Mouse (Mus musculus) lung, embryonic 14.5 days (tissue): ENCODE measurements at regions not wholly inside any gene's neighbourhood (a gene's known extent, or its start where the extent isn't known, plus 50 kb on each side); places are given as distances from the start of the nearest gene placed in this dataset.

Experiments used
- ATAC-seq: fragments of 200-750 bp; cut with Nextera tagmentation; 2 replicates; pipeline ENCODE4 v1.8.0; 2017; ENCODE audit warnings: mild to moderate bottlenecking, moderate TSS enrichment, moderate library complexity; ENCODE audit not compliant: insufficient read depth
- DNase-seq: peaks from one replicate; pipeline ENCODE4 v3.0.0-alpha.2; 2015
- H3K27ac ChIP-seq: fragments of 300-500 bp; sonication (generic); 2 replicates; pipeline ENCODE4 v1.5.1; 2014; ENCODE audit warnings: low read depth, mild to moderate bottlenecking, moderate library complexity
- H3K27me3 ChIP-seq: fragments of 300-500 bp; sonication (generic); 2 replicates; pipeline ENCODE4 v1.6.1; 2014; ENCODE audit warnings: low read length, control low read depth; ENCODE audit not compliant: insufficient read depth
- H3K36me3 ChIP-seq: fragments of 300-500 bp; sonication (generic); 2 replicates; pipeline ENCODE4 v1.6.1; 2014; ENCODE audit warnings: control low read depth; ENCODE audit not compliant: insufficient read depth
- H3K4me1 ChIP-seq: fragments of 300-500 bp; sonication (generic); 2 replicates; pipeline ENCODE4 v1.6.1; 2014; ENCODE audit warnings: antibody characterized with exemption, control low read depth; ENCODE audit not compliant: insufficient read depth
- H3K4me2 ChIP-seq: fragments of 300-500 bp; sonication (generic); 2 replicates; pipeline ENCODE4 v1.6.1; 2014; ENCODE audit warnings: mild to moderate bottlenecking
- H3K4me3 ChIP-seq: fragments of 300-500 bp; sonication (generic); 2 replicates; pipeline ENCODE4 v1.5.1; 2014; ENCODE audit warnings: low read depth, low read length
- H3K9ac ChIP-seq: fragments of 300-500 bp; sonication (generic); 2 replicates; pipeline ENCODE4 v1.6.1; 2014
- H3K9me3 ChIP-seq: fragments of 300-500 bp; sonication (generic); 2 replicates; pipeline ENCODE4 v1.6.1; 2016; ENCODE audit warnings: low read depth, low read length, control low read depth
- CTCF ChIP-seq: IDR thresholded peaks from 2 replicates; pipeline ENCODE4 v1.5.1; 2016; ENCODE audit warnings: antibody characterized with exemption, low read depth
- WGBS: fragments of 180-500 bp; shearing (Covaris S2); extraction: QIAGEN DNeasy Blood & Tissue Kit; methylation state at CpG from one replicate; pipeline ENCODE4 v1.1.7; 2014; 5-methylcytosine and 5-hydroxymethylcytosine counted together

GRCm38 (mm10) chr9:47229296-47229695 lies 230.8 kb downstream of the Gm4791 start:
- Histone ChIP-seq H3K9ac (no peak overlapping the region), H3K27ac (no peak overlapping the region), H3K27me3 (no peaks in the 10 kb centered on the region), H3K4me1 (no peaks in the 10 kb centered on the region), H3K4me3 (no peak overlapping the region), H3K9me3 (no peaks in the 10 kb centered on the region), H3K4me2 (no peak overlapping the region), H3K36me3 (no peaks in the 10 kb centered on the region)
- 68% methylated on average over 6 of the region's 6 CpGs for WGBS
- no peak for ATAC-seq
- no peak for DNase-seq
- no peak for TF ChIP-seq CTCF

GRCm38 (mm10) chr9:47240950-47241349 lies 242.4 kb downstream of the Gm4791 start:
- ATAC-seq: no peak
- no peak overlapping the region for H3K4me2 ChIP-seq
- H3K9ac ChIP-seq: no peak overlapping the region
- H3K4me3 ChIP-seq: no peak overlapping the region
- no peak for TF ChIP-seq CTCF
- no peak overlapping the region for H3K27ac ChIP-seq
- H3K4me1 ChIP-seq: no peaks in the 10 kb centered on the region
- WGBS: 90% methylated on average over 8 of the region's 8 CpGs
- no peaks in the 10 kb centered on the region for H3K27me3 ChIP-seq
- no peak for DNase-seq
- H3K36me3 ChIP-seq: no peaks in the 10 kb centered on the region
- H3K9me3 ChIP-seq: no peaks in the 10 kb centered on the region

- Histone ChIP-seq H3K36me3 (no peaks in the 10 kb centered on the region), H3K4me2 (no peak overlapping the region), H3K4me1 (no peaks in the 10 kb centered on the region), H3K4me3 (no peak overlapping the region), H3K9ac (no peak overlapping the region), H3K27ac (no peak overlapping the region), H3K27me3 (no peaks in the 10 kb centered on the region), H3K9me3 (no peaks in the 10 kb centered on the region)
- TF ChIP-seq CTCF: no peak
- 44% methylated on average over 6 of the region's 6 CpGs for WGBS
- ATAC-seq: no peak
- DNase-seq: peak; percentile 21
Observed at GRCm38 (mm10) chr9:47242051-47242450, 243.5 kb downstream of the Gm4791 start.

- H3K4me2 ChIP-seq: no peak overlapping the region
- H3K9me3 ChIP-seq: no peaks in the 10 kb centered on the region
- H3K4me3 ChIP-seq: no peak overlapping the region
- H3K9ac ChIP-seq: no peak overlapping the region
- no peaks in the 10 kb centered on the region for H3K27me3 ChIP-seq
- H3K27ac ChIP-seq: no peak overlapping the region
- ATAC-seq (no peak), DNase-seq (no peak)
- WGBS: 55% methylated on average over 8 of the region's 8 CpGs
- TF ChIP-seq CTCF: no peak
- no peaks in the 10 kb centered on the region for H3K36me3 ChIP-seq
- no peaks in the 10 kb centered on the region for H3K4me1 ChIP-seq
Observed at GRCm38 (mm10) chr9:47242526-47242925, 244.0 kb downstream of the Gm4791 start.

GRCm38 (mm10) chr9:47249029-47249428 lies 250.5 kb downstream of the Gm4791 start:
- no peak overlapping the region for H3K4me3 ChIP-seq
- no peak overlapping the region for H3K4me2 ChIP-seq
- TF ChIP-seq CTCF: no peak
- ATAC-seq (no peak), DNase-seq (no peak)
- H3K4me1 ChIP-seq: no peaks in the 10 kb centered on the region
- no peak overlapping the region for H3K9ac ChIP-seq
- H3K27ac ChIP-seq: no peak overlapping the region
- no peaks in the 10 kb centered on the region for H3K36me3 ChIP-seq
- no peaks in the 10 kb centered on the region for H3K9me3 ChIP-seq
- 83% methylated on average over 3 of the region's 3 CpGs for WGBS
- H3K27me3 ChIP-seq: no peaks in the 10 kb centered on the region

GRCm38 (mm10) chr9:47251160-47251559 lies 252.6 kb downstream of the Gm4791 start:
- Histone ChIP-seq H3K4me2 (no peak overlapping the region), H3K36me3 (no peaks in the 10 kb centered on the region), H3K4me1 (no peaks in the 10 kb centered on the region), H3K27ac (no peak overlapping the region), H3K9me3 (no peaks in the 10 kb centered on the region), H3K27me3 (no peaks in the 10 kb centered on the region), H3K9ac (no peak overlapping the region), H3K4me3 (no peak overlapping the region)
- TF ChIP-seq CTCF: peak; percentile 28; the same call in 1 of the 2 replicates
- WGBS: 91% methylated on average over 2 of the region's 2 CpGs
- ATAC-seq: no peak
- no peak for DNase-seq

GRCm38 (mm10) chr9:47253836-47254657 lies 255.5 kb downstream of the Gm4791 start:
- Histone ChIP-seq H3K27ac (no peak overlapping the region), H3K4me3 (no peak overlapping the region), H3K9ac (no peak overlapping the region), H3K27me3 (no peaks in the 10 kb centered on the region), H3K4me2 (no peak overlapping the region), H3K4me1 (no peaks in the 10 kb centered on the region), H3K36me3 (no peaks in the 10 kb centered on the region), H3K9me3 (no peaks in the 10 kb centered on the region)
- 41% methylated on average over 13 of the region's 13 CpGs for WGBS
- no peak for TF ChIP-seq CTCF
- ATAC-seq (no peak), DNase-seq (no peak)
